Mouse (Mus musculus) limb, embryonic 12.5 days (tissue): Measurements from ENCODE around the gene Nap1l5. TPM values are rescaled to one million over a fixed set of nuclear protein-coding genes. Genes with fewer than 3 reads are reported as not detected.
"Not testable (repeated sequence)": the region's sequence is repeated elsewhere in the genome, so short reads cannot be mapped to it uniquely, and the experiment has no call there.

Experiments
- ATAC-seq: fragments of 200-750 bp; cut with Nextera tagmentation; 2 replicates; pipeline ENCODE4 v1.8.0; 2017; ENCODE audit warnings: low read depth, moderate TSS enrichment; ENCODE audit not compliant: insufficient number of reproducible peaks, insufficient read depth, low FRiP score, low TSS enrichment
- H3K27ac ChIP-seq: fragments of 300-500 bp; sonication (generic); 2 replicates; pipeline ENCODE4 v1.5.1; 2016; ENCODE audit warnings: mild to moderate bottlenecking, moderate library complexity
- H3K27me3 ChIP-seq: fragments of 300-500 bp; sonication (generic); 2 replicates; pipeline ENCODE4 v1.6.1; 2016; ENCODE audit warnings: mild to moderate bottlenecking, moderate library complexity
- H3K36me3 ChIP-seq: fragments of 300-500 bp; sonication (generic); 2 replicates; pipeline ENCODE4 v1.6.1; 2016; ENCODE audit warnings: mild to moderate bottlenecking, moderate library complexity
- H3K4me1 ChIP-seq: fragments of 300-500 bp; sonication (generic); replicated peaks from 2 replicates; pipeline ENCODE4 v1.6.1; 2016
- H3K4me2 ChIP-seq: fragments of 300-500 bp; sonication (generic); 2 replicates; pipeline ENCODE4 v1.6.1; 2016; ENCODE audit warnings: mild to moderate bottlenecking, moderate library complexity
- H3K4me3 ChIP-seq: fragments of 300-500 bp; sonication (generic); replicated peaks from 2 replicates; pipeline ENCODE4 v1.5.1; 2016; ENCODE audit warnings: mild to moderate bottlenecking
- H3K9ac ChIP-seq: fragments of 300-500 bp; sonication (generic); replicated peaks from 2 replicates; pipeline ENCODE4 v1.6.1; 2016; ENCODE audit warnings: mild to moderate bottlenecking, moderate library complexity
- H3K9me3 ChIP-seq: fragments of 300-500 bp; sonication (generic); 2 replicates; pipeline ENCODE4 v1.6.1; 2016; ENCODE audit warnings: mild to moderate bottlenecking, moderate library complexity
- WGBS: fragments of 180-500 bp; shearing (Covaris S2); methylation state at CpG from one replicate; pipeline ENCODE4 v1.1.7; 2016; 5-methylcytosine and 5-hydroxymethylcytosine counted together
- polyA plus RNA-seq: library from polyadenylated mRNA; unstranded; fragments of >200 nt; fragmentation: Nextera tagmentation; extraction: Ambion mirVana; gene quantifications from 2 replicates; pipeline ENCODE4 v1.2.1, GENCODE M21; 2016

Nap1l5 gene
- polyA plus RNA-seq, 1 experiment from 2014 or later = 3.4 TPM

DNA sequence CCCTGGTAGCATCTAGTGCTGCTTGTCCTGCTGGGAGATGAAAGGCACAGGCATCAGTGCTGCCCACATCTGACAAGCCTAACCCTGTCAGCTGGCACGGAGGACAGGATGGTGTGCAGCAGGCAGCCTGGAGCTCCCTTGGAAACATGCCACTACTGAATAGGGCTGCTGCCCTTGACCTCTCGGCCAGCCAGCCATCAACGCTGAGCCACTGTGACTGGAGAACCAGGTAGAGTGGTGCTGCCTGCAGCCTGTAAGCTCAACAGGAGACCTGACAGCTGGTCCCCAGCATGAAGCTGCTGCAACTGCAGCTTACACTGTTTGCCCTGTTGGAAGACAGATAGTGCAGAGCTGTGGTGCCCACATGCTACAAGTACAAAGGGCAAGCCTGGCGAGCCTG lies 27.3 kb downstream of the Nap1l5 start:
- ATAC-seq = peak; percentile 31; the same call in 1 of the 2 replicates
- 81% methylated on average over 4 of the region's 4 CpGs for WGBS
- Histone ChIP-seq H3K4me1 (no peaks in the 10 kb centered on the region), H3K4me3 (no peak overlapping the region), H3K27ac (no peak overlapping the region), H3K4me2 (no peak overlapping the region), H3K27me3 (no peaks in the 10 kb centered on the region), H3K36me3 (peaks cover 10% of the 10 kb centered on the region), H3K9me3 (no peaks in the 10 kb centered on the region), H3K9ac (no peak overlapping the region)

DNA sequence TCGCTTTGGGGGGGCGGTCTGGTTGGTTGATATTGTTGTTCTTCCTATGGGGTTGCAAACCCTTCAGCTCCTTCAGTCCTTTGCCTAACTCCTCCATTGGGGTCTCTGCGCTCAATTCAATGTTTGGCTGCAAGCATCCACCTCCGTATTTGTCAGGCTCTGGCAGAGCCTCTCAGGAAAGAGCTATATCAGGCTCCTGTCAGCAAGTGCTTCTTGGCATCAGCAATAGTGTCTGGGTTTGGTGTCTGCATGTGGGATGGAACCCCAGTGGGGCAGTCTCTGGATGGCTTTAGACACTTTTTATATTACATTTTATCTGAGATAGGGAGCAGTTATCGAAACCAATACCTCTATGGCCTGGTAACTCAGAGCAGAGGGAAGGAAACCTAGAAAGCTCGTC lies 39.0 kb downstream of the Nap1l5 start:
- H3K9me3 ChIP-seq, H3K4me1 ChIP-seq, H3K4me3 ChIP-seq, H3K27ac ChIP-seq, H3K27me3 ChIP-seq, H3K36me3 ChIP-seq, H3K9ac ChIP-seq, ATAC-seq, H3K4me2 ChIP-seq: not testable (repeated sequence)
- WGBS = 91% methylated on average over 6 of the region's 6 CpGs

DNA sequence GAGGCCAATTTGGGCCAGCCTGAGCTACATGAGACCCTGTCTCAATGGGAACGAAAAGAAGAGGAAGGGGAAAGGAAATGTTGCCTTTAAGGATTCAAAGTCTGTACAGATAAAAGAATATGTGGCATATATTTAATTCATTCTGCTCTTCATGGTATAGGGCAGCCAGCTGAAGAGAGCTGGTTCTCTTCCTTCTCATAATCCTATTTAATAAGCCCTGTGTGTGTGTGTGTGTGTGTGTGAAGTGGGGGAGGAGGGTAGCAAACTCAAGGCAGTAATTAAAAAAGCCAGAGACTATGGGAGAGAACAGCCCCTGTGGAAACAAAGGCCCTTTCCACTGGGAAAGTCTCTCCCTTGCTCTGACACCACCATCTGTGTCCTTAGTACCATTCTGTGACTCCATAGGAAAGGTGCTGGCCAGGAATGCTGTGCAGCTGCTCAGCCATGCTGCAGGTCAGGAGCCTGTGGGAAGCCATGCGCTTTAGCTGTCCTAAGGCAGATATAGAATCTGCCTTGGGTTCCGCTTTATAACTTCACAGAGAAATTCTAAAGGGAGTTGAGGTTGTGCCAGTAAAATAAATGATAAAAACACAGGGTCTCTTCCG lies 43.1 kb downstream of the Nap1l5 start:
- ATAC-seq = no peak
- Histone ChIP-seq H3K9ac (no peak overlapping the region), H3K27ac (no peak overlapping the region), H3K4me1 (no peaks in the 10 kb centered on the region), H3K4me2 (no peak overlapping the region), H3K9me3 (no peaks in the 10 kb centered on the region), H3K4me3 (no peak overlapping the region), H3K27me3 (no peaks in the 10 kb centered on the region), H3K36me3 (0 out of 2 replicates have a peak, but pooled peaks cover 5% of the 10 kb centered on the region)
- 86% methylated on average over 4 of the region's 4 CpGs for WGBS

DNA sequence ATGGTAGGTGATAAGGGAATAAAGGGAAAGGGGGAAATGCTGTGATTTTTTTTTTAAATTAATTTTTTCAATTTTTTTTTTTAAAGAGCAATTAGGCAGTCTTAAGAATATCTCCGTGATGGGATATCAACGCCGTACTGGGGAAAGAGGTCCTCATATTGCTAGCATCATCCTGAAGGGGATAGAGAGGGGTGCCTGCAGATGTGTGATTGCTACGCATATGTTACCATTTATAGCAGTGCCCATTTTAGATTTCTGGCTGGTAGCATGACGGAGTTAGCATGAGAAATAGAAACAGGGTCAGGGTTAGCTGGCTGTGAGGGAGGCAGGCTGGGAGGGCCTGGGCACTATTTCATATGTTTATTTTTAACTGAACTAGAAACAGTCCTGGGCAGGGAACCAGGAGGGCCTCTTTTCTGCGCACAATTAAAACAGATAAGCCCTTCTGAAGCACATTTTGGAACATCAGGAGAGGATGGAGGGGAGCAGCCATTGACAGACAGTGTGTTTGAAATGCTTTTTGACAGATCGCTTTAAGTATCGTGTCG lies 44.4 kb downstream of the Nap1l5 start:
- Histone ChIP-seq H3K4me3 (no peak overlapping the region), H3K27me3 (no peaks in the 10 kb centered on the region), H3K4me2 (no peak overlapping the region), H3K9me3 (no peaks in the 10 kb centered on the region), H3K9ac (no peak overlapping the region), H3K4me1 (no peaks in the 10 kb centered on the region), H3K36me3 (0 out of 2 replicates have a peak, but pooled peaks cover 5% of the 10 kb centered on the region), H3K27ac (no peak overlapping the region)
- no peak for ATAC-seq
- WGBS = 86% methylated on average over 9 of the region's 9 CpGs

DNA sequence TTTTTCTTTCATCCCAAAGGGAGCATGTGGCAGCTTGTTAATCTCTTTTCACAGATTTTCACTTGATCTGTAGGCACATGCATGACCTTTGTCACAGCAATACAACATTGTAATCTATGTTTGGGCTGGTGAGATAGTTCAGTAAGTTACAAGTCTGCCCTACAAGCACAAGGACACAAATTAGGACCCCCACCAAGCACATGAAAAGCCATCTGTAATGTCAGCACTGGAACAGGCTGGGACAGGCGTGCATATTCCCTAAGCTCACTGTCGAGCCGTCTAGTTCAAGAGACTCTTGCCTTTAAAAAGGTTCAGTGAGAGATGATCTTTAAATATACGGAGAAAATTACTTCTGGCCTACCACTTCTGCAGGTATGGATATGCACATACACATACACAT lies 47.4 kb downstream of the Nap1l5 start:
- Histone ChIP-seq H3K9ac (no peak overlapping the region), H3K4me2 (no peak overlapping the region), H3K9me3 (no peaks in the 10 kb centered on the region), H3K27ac (no peak overlapping the region), H3K4me1 (no peaks in the 10 kb centered on the region), H3K36me3 (0 out of 2 replicates have a peak, but pooled peaks cover 5% of the 10 kb centered on the region), H3K27me3 (no peaks in the 10 kb centered on the region), H3K4me3 (no peak overlapping the region)
- ATAC-seq = no peak
- WGBS = 88% methylated on average over 4 of the region's 4 CpGs

DNA sequence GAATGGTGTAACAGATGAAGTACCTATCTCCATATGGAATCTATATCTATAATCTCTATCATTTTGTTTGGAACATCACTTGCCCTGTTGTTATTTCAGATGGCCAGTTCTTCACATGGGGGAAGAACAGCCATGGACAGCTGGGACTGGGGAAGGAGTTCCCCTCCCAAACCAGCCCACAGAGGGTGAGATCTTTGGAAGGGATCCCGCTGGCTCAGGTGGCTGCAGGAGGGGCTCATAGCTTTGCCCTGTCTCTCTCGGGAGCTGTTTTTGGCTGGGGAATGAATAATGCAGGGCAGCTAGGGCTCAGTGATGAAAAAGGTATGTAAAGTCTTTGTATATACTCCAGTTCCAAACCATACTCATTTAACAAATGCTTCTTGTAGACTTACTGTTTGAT lies 50.4 kb downstream of the Nap1l5 start:
- 88% methylated on average over 2 of the region's 2 CpGs for WGBS
- Histone ChIP-seq H3K4me3 (no peak overlapping the region), H3K9me3 (no peaks in the 10 kb centered on the region), H3K36me3 (0 out of 2 replicates have a peak, but pooled peaks cover 5% of the 10 kb centered on the region), H3K4me2 (no peak overlapping the region), H3K27me3 (no peaks in the 10 kb centered on the region), H3K27ac (no peak overlapping the region), H3K4me1 (no peaks in the 10 kb centered on the region), H3K9ac (no peak overlapping the region)
- ATAC-seq = no peak

DNA sequence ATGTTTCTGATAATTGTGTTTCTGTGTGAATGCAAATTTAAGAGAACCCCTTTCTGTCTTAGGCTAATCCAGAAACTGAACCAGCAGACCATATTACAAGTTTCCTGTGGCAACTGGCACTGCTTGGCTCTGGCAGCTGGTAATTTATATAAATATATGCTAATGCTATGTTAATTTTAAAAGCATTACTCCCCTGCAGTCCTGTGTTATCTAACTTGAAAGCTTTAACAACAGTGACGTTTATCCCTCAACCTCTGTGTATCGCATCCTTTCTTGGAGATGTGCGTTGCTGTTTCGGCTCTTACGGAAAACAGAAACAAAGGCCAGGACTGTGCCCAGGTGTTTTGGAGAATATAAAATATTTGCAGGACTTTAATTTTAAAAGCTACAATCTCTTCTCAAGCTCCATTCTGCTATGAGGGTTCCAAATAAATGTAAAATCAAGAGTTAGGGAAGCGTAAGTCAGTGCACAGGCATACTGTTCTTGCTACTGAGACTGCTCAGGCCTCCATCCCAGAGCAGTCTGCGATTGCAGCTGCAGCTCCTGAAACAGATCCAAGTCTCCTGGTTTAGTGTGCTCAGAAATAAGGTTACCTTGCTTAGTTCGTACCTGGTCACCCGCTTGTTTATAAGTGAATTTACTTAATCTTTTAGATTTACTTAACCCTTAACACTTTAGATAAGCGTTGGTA lies 51.1 kb downstream of the Nap1l5 start:
- Histone ChIP-seq H3K4me3 (no peak overlapping the region), H3K27me3 (no peaks in the 10 kb centered on the region)
- WGBS = 91% methylated on average over 10 of the region's 10 CpGs

More for the DNA sequence above, 51.1 kb downstream of the Nap1l5 start:
- no peaks in the 10 kb centered on the region for H3K4me1 ChIP-seq
- no peak overlapping the region for H3K9ac ChIP-seq
- H3K36me3 ChIP-seq = 0 out of 2 replicates have a peak, but pooled peaks cover 5% of the 10 kb centered on the region
- H3K4me2 ChIP-seq = no peak overlapping the region
- H3K9me3 ChIP-seq = no peaks in the 10 kb centered on the region
- no peak overlapping the region for H3K27ac ChIP-seq
- ATAC-seq = no peak

Other genes with a start within 250 kb of the Nap1l5 start
- 7.5 and 8.3 TPM in 2 replicates for gene Herc3, start 75.6 kb downstream of the Nap1l5 start, polyA plus RNA-seq
- gene Fam13a, start 117.5 kb upstream of the Nap1l5 start, polyA plus RNA-seq = 5.0 and 5.5 TPM in 2 replicates